Mouse (Mus musculus): ENCODE data around the gene C1ql1.

The C1ql1 gene

DNA sequence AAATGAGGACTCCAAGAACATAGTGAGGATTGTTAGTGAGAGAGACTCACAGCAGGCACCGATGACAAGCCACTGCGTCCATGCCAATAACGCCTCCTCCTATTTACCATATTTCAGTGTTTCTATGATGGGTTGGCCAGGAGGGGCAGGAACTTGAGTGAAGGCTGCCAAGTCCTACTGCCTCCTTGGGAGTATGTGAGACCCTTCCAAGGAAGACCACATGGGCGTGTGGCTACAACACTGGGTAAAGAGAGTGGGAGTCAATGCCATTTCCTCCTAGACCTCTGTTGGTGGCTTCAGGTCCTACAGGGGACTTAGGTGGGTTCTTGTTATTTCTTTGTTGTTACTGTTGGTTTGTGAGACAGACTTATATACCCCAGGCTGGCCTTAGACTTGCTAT is 45.3 kb downstream of the C1ql1 start:
- DNase-seq (ENCODE audit: low spot score in 2 of 2), result no peak

DNA sequence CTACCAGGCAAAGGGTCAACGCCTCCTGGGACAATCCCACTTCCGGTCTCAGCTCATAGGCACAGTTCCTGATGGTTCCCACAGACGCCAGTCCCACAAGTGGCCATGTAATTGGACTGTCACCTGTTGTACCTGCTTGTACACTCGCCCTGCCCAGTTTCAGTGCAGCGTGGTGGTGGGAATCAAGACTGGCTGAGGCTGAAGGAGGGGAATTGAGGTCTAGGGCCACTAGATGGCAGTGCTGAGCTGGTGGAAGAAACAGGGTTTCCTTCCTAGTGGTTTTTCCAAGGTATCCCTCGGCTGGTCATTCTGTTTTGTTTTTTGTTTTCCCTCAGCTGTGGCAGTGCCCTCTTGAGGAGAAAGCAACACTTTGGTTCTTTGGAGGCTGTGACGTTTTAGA is 45.7 kb downstream of the C1ql1 start, which contains the start of gene Gfap:
Gfap (minus strand) TSS at position 150 of the 400 bp plus-strand sequence.
- DNase-seq (ENCODE audit: low spot score in 2 of 2), result peak in 1 of 2 experiments; percentile 79

DNA sequence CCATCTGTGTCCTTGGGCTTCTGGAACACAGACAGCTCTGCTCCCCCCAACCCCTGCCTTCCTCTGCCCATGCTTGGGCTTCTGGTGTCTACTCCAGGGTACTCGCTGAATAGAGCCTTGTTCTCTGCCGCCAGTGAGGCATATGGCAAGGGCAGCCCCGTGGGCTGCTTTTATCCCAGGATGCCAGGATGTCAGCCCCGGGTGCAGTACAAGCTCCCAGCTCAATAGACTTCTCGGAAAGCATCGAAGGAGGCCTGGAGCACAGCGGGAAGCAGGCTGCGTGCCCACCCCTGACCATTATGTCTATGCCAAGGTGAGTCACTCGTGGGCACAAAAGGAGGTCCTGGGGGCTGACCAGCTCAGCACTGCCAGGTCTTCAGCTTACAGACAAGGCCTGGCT is 48.1 kb downstream of the C1ql1 start:
- DNase-seq (ENCODE audit: low spot score in 2 of 2), result peak; percentile 22 to 44

DNA sequence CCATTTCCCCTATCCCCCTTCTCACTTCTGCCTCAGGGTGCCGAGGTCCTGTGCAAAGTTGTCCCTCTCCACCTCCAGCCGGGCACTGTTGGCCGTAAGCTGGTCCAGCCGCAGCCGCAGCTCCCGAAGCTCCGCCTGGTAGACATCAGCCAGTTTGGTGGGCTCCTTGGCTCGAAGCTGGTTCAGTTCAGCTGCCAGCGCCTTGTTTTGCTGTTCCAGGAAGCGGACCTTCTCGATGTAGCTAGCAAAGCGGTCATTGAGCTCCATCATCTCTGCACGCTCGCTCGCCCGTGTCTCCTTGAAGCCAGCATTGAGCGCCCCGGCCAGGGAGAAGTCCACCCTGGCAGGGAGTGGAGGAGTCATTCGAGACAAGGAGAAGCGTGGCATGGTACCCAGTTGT is 49.8 kb downstream of the C1ql1 start:
- no peak for DNase-seq (ENCODE audit: low spot score in 2 of 2)

DNA sequence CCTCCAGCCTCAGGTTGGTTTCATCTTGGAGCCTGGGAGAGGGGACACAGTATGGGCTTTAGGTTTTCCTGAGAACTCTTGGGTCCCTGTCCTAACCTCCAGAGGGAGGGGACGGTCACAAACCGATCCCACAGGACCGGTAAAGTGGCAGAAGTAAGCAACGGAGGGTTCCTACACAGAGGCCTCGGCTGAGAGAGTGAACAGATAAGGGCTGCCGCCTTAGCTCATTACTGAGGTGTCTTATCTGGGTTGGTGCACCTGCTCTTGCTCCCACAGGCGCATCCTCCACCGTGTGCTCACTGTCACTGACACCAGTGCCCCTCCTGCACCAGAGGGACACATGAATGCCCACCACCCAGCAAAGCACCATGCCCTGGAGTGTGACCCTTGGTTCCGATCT is 50.7 kb downstream of the C1ql1 start:
- DNase-seq (ENCODE audit: low spot score in 2 of 2), result no peak

DNA sequence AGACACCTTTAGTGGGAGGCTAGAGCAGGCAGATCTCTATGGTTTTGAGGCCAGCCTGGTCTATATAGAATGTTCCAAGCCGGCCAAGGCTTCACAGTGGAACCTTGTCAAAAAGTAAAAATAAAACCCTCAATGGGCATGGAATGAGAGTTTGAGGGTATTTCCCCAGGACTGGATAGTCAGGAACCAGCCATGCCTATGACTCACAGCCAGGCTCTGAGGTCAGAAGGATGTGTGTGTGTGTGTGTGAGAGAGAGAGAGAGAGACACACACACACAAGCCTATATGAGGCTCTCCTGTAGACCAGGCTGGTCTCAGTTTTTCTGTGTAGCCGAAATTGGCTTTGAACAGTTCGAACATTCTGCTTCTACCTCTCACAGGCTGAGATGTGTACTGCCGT is 51.8 kb downstream of the C1ql1 start:
- DNase-seq (ENCODE audit: low spot score in 2 of 2), result no peak

DNA sequence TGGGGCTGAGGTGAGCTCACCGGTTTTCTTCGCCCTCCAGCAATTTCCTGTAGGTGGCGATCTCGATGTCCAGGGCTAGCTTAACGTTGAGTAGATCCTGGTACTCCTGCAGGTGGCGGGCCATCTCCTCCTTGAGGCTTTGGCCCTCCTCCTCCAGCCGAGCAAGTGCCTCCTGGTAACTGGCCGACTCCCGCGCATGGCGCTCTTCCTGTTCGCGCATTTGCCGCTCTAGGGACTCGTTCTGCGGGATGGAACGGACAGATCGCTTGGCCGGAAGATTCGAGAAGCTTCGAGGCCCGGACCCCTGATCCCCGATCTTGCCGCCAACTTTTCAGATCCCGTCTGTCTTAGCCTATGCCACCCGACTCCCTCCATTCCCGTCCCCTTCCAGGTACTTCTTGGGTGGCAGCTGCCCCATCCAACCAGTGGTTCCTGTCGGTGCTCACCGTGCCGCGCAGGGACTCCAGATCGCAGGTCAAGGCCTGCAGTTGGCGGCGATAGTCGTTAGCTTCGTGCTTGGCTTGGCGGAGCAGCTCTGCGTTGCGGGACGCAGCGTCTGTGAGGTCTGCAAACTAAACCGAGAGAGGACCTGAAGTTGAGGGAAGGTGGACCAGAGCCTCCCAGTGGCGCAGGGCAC is 53.4 kb downstream of the C1ql1 start:
- no peak for DNase-seq (ENCODE audit: low spot score in 2 of 2)

DNA sequence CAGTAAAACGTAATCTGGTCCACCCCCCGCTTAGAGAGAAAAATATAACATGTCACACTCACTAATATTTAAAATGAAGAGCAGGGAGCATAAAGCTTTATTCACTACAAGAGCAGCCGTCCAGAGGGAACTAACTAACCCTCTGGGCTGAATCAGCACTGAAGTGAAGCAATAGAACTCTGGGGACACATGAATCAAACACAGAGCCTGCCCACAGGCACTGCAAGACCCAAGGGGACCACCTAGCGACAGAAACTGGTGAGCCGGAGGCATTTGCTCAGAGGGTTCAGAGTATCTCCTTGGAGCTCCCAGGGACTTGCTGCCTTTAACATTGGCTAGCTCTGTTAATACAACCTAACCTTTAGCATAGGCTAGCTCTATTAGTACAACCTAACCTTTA is 56.4 kb downstream of the C1ql1 start:
- DNase-seq (ENCODE audit: low spot score in 2 of 2), result no peak
